Mouse (Mus musculus): ENCODE measurements around the gene Fam229b. TPM values are rescaled to one million over a fixed set of nuclear protein-coding genes. Genes with fewer than 3 reads are reported as not detected.
A peak's percentile ranks its signal among the peaks of the same experiment; 100 is the strongest.

The Fam229b gene
- polyA plus RNA-seq, 1 experiment from 2014 or later, result 15.3 TPM

DNA sequence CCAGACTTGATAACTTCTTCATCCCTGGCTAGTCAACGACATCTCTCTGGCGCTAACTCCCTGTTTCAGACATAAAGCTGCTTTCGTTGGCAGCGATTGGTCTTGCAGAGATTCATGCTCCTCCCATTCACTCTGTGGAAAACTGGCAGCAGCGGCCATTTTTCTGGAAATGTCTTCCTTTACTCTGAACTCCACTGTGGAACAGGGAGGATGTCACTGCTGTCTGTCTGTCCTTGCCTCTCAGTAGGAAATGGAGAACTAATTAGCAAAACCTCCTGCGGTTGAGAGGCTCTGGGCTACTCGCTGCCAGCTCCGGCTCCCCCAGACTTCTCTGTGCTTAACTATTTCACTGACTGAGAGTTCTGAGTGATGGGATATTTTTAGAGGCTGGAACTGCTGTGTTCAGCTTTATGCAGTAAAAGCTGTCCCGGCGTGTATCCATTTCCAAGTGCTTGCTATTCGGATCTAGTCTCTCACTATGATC is 32.0 kb upstream of the Fam229b start:
- H3K36me3 ChIP-seq, result no peaks in the 10 kb centered on the region
- 0 out of 2 replicates have a peak overlapping the region, but pooled peaks have one; percentile 0 for H3K9ac ChIP-seq
- H3K4me3 ChIP-seq (replicated peaks), result peak overlapping the region; percentile 29
- ATAC-seq (ENCODE audit: insufficient number of reproducible peaks, low FRiP score, low TSS enrichment, low read depth), result no peak
- peak overlapping the region; percentile 41 for H3K27ac ChIP-seq (replicated peaks)
- H3K4me2 ChIP-seq (replicated peaks), result peak overlapping the region; percentile 35
- 8% methylated on average over 11 of the region's 11 CpGs for WGBS
- H3K27me3 ChIP-seq, result no peaks in the 10 kb centered on the region
- peaks cover 35% of the 10 kb centered on the region for H3K4me1 ChIP-seq
- no peaks in the 10 kb centered on the region for H3K9me3 ChIP-seq (replicated peaks)

GRCm38 (mm10) chr10:39163694-39164093 is 30.0 kb upstream of the Fam229b start, which contains the start of gene Ccn6:
Gene Ccn6, minus strand, starts transcription at chr10:39163794.
- 85% methylated on average over 10 of the region's 10 CpGs for WGBS
- Histone ChIP-seq H3K9me3 (replicated peaks) (no peaks in the 10 kb centered on the region), H3K4me2 (replicated peaks) (peak within 1 kb of the TSS; percentile 34), H3K4me3 (replicated peaks) (no peak within 1 kb of the TSS), H3K9ac (no peak within 1 kb of the TSS), H3K27ac (replicated peaks) (no peak within 1 kb of the TSS), H3K27me3 (no peaks in the 10 kb centered on the region), H3K4me1 (peaks cover 22% of the 10 kb centered on the region), H3K36me3 (no peaks in the 10 kb centered on the region)
- no peak for ATAC-seq (ENCODE audit: insufficient number of reproducible peaks, low FRiP score, low TSS enrichment, low read depth)

DNA sequence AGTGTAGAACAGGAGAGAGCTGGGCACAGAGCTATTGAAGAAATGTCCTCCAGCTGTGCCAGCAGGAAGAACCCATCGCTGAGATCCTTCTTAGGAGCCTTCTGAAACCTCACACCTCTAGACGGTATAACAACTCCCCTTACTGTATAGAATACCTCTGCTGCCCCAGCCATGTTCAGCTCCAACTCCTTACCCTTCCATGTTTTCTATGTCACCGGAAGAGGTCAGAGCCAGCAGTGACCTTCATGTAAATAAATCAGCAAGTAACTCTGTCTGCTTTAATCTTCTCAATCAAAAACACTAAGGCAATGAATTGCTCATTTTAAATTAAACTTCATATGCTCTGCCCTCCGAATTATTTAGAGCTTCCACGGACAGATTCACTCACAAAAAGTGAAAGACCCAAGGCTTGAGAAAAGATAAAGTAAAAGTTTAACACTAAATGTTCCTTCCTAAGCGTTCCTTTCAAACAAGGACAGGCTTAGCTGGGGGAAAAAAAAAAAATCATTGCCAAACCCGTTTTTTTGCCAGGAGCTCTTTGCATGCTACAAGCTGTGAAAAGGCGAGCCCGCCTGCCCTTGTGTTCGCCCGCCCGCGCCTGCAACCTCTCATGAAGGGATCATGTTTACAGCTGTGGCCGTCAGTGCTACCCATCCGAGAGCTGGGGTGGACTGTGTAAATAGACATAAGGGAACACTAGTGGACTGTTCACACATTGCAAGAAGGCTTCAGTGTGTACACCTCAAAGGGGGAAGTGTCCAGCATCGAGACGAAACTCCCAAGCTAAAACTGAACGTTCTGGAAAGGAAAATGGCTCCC is 29.2 kb upstream of the Fam229b start:
- Histone ChIP-seq H3K4me1 (peaks cover 22% of the 10 kb centered on the region), H3K4me3 (replicated peaks) (no peak overlapping the region), H3K27ac (replicated peaks) (no peak overlapping the region), H3K4me2 (replicated peaks) (peak overlapping the region; percentile 34), H3K36me3 (no peaks in the 10 kb centered on the region), H3K27me3 (no peaks in the 10 kb centered on the region), H3K9me3 (replicated peaks) (no peaks in the 10 kb centered on the region), H3K9ac (no peak overlapping the region)
- WGBS, result 24% methylated on average over 18 of the region's 18 CpGs
- 0 out of 2 replicates have a peak, but pooled peaks have one; percentile 40 for ATAC-seq (ENCODE audit: insufficient number of reproducible peaks, low FRiP score, low TSS enrichment, low read depth)

GRCm38 (mm10) chr10:39161406-39161805 is 27.7 kb upstream of the Fam229b start:
- no peak overlapping the region for H3K9ac ChIP-seq
- no peaks in the 10 kb centered on the region for H3K9me3 ChIP-seq (replicated peaks)
- peaks cover 16% of the 10 kb centered on the region for H3K4me1 ChIP-seq
- ATAC-seq (ENCODE audit: insufficient number of reproducible peaks, low FRiP score, low TSS enrichment, low read depth), result no peak
- H3K36me3 ChIP-seq, result no peaks in the 10 kb centered on the region
- H3K27ac ChIP-seq (replicated peaks), result no peak overlapping the region
- no peak overlapping the region for H3K4me3 ChIP-seq (replicated peaks)
- no peaks in the 10 kb centered on the region for H3K27me3 ChIP-seq
- 97% methylated on average over 1 of the region's 1 CpGs for WGBS
- H3K4me2 ChIP-seq (replicated peaks), result no peak overlapping the region

- H3K27me3 ChIP-seq, result no peaks in the 10 kb centered on the region
- no peak overlapping the region for H3K27ac ChIP-seq (replicated peaks)
- no peaks in the 10 kb centered on the region for H3K9me3 ChIP-seq (replicated peaks)
- H3K9ac ChIP-seq, result no peak overlapping the region
- H3K4me2 ChIP-seq (replicated peaks), result no peak overlapping the region
- ATAC-seq (ENCODE audit: insufficient number of reproducible peaks, low FRiP score, low TSS enrichment, low read depth), result no peak
- peaks cover 7% of the 10 kb centered on the region; the same call in 1 of the 2 replicates for H3K4me1 ChIP-seq
- WGBS, result 59% methylated on average over 12 of the region's 12 CpGs
- no peak overlapping the region for H3K4me3 ChIP-seq (replicated peaks)
- no peaks in the 10 kb centered on the region for H3K36me3 ChIP-seq
Measured at GRCm38 (mm10) chr10:39158306-39158705, 24.6 kb upstream of the Fam229b start.

DNA sequence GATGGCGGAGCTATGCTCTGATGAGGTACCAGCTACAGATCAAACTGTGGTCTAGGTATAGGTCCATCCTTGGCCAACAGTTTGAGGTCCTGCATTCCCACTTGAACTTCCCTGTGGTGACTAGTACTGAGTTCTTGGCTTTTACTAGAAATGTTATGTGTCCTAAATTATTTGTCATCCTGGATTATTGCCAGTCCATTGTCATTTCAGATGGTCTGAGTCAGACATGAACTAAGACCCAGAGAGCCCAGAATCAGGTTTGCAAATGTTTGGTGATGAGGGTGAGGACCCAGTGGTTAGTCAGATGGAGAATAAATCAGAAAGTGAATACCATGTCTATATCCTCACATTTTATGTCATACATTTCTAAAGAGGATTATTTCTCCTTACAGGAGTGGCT is 23.6 kb upstream of the Fam229b start:
- Histone ChIP-seq H3K27me3 (no peaks in the 10 kb centered on the region), H3K9ac (no peak overlapping the region), H3K4me1 (no peaks in the 10 kb centered on the region), H3K27ac (replicated peaks) (no peak overlapping the region), H3K4me3 (replicated peaks) (no peak overlapping the region), H3K4me2 (replicated peaks) (no peak overlapping the region), H3K36me3 (no peaks in the 10 kb centered on the region), H3K9me3 (replicated peaks) (no peaks in the 10 kb centered on the region)
- WGBS, result 81% methylated on average over 1 of the region's 1 CpGs
- ATAC-seq (ENCODE audit: insufficient number of reproducible peaks, low FRiP score, low TSS enrichment, low read depth), result no peak

DNA sequence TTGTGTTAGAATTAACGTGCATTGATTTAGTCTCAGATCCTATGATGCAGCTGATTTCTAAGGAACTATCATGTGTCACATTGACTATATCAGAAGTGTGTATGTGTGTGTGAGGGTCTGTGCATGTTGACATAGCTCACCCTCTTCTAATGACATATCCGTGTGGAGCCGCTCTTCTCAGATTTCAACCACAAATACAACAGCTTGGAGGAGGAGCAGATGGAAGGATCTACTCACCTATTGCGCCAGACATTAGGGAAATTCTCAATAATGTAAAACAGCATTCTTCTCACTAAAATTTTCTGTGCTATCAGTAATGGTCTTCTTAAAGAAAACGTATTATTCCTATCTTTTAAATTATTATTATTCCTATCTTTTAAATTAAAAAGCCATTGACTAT is 23.0 kb upstream of the Fam229b start:
- Histone ChIP-seq H3K36me3 (no peaks in the 10 kb centered on the region), H3K4me2 (replicated peaks) (no peak overlapping the region), H3K27ac (replicated peaks) (no peak overlapping the region), H3K4me1 (no peaks in the 10 kb centered on the region), H3K27me3 (no peaks in the 10 kb centered on the region), H3K9ac (no peak overlapping the region), H3K9me3 (replicated peaks) (no peaks in the 10 kb centered on the region), H3K4me3 (replicated peaks) (no peak overlapping the region)
- no peak for ATAC-seq (ENCODE audit: insufficient number of reproducible peaks, low FRiP score, low TSS enrichment, low read depth)
- WGBS, result 70% methylated on average over 5 of the region's 5 CpGs

DNA sequence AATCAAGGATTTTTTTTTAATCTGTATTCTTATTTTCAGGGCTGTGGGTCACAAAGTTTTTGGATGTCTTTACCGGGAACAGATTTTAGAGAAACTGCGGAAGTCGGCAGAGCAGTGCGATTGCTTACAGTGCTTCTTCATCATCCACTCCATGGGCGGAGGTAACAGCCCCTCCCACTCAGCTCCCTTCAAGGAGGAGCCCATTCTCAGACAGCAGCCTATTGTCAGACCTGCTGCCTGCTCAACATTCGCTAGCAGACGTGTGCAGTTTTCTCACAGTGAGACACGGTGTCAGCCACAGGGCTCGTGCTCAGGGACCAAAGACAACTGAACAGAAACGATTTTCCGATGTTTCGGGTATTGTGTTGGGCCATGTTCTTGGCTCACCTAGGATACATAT is 8.5 kb upstream of the Fam229b start:
- Histone ChIP-seq H3K9ac (no peak overlapping the region), H3K27me3 (no peaks in the 10 kb centered on the region), H3K4me1 (no peaks in the 10 kb centered on the region), H3K4me3 (replicated peaks) (no peak overlapping the region), H3K27ac (replicated peaks) (no peak overlapping the region), H3K36me3 (peaks cover 51% of the 10 kb centered on the region), H3K4me2 (replicated peaks) (no peak overlapping the region), H3K9me3 (replicated peaks) (no peaks in the 10 kb centered on the region)
- ATAC-seq (ENCODE audit: insufficient number of reproducible peaks, low FRiP score, low TSS enrichment, low read depth), result no peak
- 88% methylated on average over 12 of the region's 12 CpGs for WGBS

DNA sequence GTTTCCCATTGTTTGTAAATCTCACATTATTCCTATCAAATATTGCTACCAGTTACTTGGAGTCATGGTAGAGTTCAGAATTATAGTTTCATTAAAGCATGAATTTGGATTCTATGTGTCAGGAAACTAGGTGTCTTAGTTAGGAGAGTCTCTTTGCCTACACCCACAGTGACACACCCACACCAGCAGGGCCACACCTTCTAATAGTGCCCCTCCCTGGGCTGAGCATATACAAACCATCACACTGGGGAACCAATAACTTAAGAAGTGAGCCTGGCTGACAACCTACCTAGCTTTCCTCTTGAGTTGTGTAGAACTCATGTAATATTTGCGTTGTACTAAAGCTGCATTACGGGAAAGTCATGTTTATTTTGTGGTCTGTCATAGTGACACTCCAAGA is 7.7 kb upstream of the Fam229b start:
- peaks cover 45% of the 10 kb centered on the region for H3K36me3 ChIP-seq
- H3K4me1 ChIP-seq, result no peaks in the 10 kb centered on the region
- WGBS, result 94% methylated on average over 2 of the region's 2 CpGs
- H3K27me3 ChIP-seq, result no peaks in the 10 kb centered on the region
- no peak overlapping the region for H3K27ac ChIP-seq (replicated peaks)
- ATAC-seq (ENCODE audit: insufficient number of reproducible peaks, low FRiP score, low TSS enrichment, low read depth), result no peak
- H3K9me3 ChIP-seq (replicated peaks), result no peaks in the 10 kb centered on the region
- no peak overlapping the region for H3K9ac ChIP-seq
- no peak overlapping the region for H3K4me3 ChIP-seq (replicated peaks)
- no peak overlapping the region for H3K4me2 ChIP-seq (replicated peaks)

DNA sequence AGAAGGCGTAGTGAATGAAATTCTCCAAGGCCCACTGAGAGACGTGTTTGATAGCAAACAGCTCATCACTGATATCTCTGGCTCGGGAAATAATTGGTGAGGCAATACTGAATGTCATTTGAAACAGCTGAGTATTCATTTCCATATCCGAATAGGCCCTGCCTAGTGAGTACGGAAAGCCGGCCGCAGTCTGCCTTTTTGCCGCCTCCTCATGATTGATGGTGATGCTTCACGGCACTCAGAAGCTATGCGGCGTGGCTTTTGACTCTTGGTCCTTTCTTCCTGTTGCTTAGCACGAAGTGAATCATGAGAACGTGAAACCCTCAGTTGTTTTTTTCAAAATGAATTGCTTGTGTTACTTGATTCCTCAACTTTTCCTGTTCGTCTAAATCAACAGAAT is 7.1 kb upstream of the Fam229b start:
- no peak for ATAC-seq (ENCODE audit: insufficient number of reproducible peaks, low FRiP score, low TSS enrichment, low read depth)
- 89% methylated on average over 14 of the region's 14 CpGs for WGBS
- Histone ChIP-seq H3K9me3 (replicated peaks) (no peaks in the 10 kb centered on the region), H3K4me1 (no peaks in the 10 kb centered on the region), H3K27ac (replicated peaks) (no peak overlapping the region), H3K36me3 (peaks cover 40% of the 10 kb centered on the region), H3K27me3 (no peaks in the 10 kb centered on the region), H3K4me2 (replicated peaks) (no peak overlapping the region), H3K9ac (no peak overlapping the region), H3K4me3 (replicated peaks) (no peak overlapping the region)

- no peak overlapping the region for H3K9ac ChIP-seq
- no peak for ATAC-seq (ENCODE audit: insufficient number of reproducible peaks, low FRiP score, low TSS enrichment, low read depth)
Measured at GRCm38 (mm10) chr10:39138761-39139160, 5.0 kb upstream of the Fam229b start.

DNA sequence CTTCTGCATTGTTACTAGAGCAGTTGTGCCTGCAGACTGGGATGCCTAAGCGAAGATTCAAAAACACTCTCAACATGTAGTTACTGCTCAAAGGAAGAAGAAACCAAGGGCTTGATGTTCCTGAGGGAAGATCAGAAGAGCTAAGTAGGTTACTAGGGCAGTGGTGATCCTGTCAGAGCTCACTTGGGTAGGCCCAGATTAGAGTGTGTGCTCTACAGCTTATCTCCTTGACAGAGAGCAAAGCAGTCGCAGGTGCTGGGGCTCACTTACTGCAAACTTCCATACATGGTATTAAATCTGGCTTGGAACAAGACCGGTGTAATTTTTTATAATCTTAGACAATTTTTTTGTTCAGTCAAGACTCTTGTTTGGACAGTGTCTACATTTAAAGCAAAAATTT is 4.1 kb upstream of the Fam229b start:
- ATAC-seq (ENCODE audit: insufficient number of reproducible peaks, low FRiP score, low TSS enrichment, low read depth), result no peak
- Histone ChIP-seq H3K27me3 (no peaks in the 10 kb centered on the region), H3K9me3 (replicated peaks) (no peaks in the 10 kb centered on the region), H3K36me3 (peaks cover 27% of the 10 kb centered on the region), H3K4me2 (replicated peaks) (no peak overlapping the region), H3K9ac (no peak overlapping the region), H3K4me3 (replicated peaks) (no peak overlapping the region), H3K27ac (replicated peaks) (no peak overlapping the region), H3K4me1 (peaks cover 6% of the 10 kb centered on the region)
- 92% methylated on average over 3 of the region's 3 CpGs for WGBS

More at GRCm38 (mm10) chr10:39138761-39139160, 5.0 kb upstream of the Fam229b start:
- Histone ChIP-seq H3K9me3 (replicated peaks) (no peaks in the 10 kb centered on the region), H3K4me2 (replicated peaks) (no peak overlapping the region), H3K4me3 (replicated peaks) (no peak overlapping the region), H3K27ac (replicated peaks) (no peak overlapping the region), H3K36me3 (peaks cover 30% of the 10 kb centered on the region), H3K4me1 (peaks cover 6% of the 10 kb centered on the region), H3K27me3 (no peaks in the 10 kb centered on the region)
- 85% methylated on average over 6 of the region's 6 CpGs for WGBS

Measured in embryonic facial prominence, embryonic 15.5 days (tissue).